Comparison of ENCODE assay signal across 23 mouse cellular contexts in genomic region chr17:73869008-73869685, GRCm38 (mm10).
DNase-seq lines count a peak whose midpoint lies in the region; ATAC-seq and TF ChIP-seq lines count a peak whose summit lies in the region.
"Had no signal": no experiment of that assay in that cellular context is flagged by ENCODE, and none has a peak within 500 bp of the region (broad histone marks: within the 10 kb centered on the region; RNA-seq: fewer than 3 reads in every experiment).

No protein-coding gene starts in this region.

- peak; percentile 20 for DNase-seq in lung, postnatal 25 days (ENCODE audit: low spot score)
- no peak for DNase-seq in lung, postnatal 4 days
- peak; percentile 59 for DNase-seq in CH12.LX (ENCODE audit: extremely low read depth)
- DNase-seq in naive thymus-derived CD4-positive, alpha-beta T cell, adult 2 months (ENCODE audit: low read depth), result peak; percentile 73
- peak; percentile 79 for DNase-seq in thymus, postnatal 25 days
- DNase-seq in urinary bladder, adult 18-20 months (ENCODE audit: low spot score in 2 of 2), result no peak
- no peak for DNase-seq in hindbrain, postnatal 0 days (ENCODE audit: low spot score)
- DNase-seq: adrenal gland, postnatal 14 days; cerebellum, adult 2 months; forebrain, postnatal 0 days; heart, adult 2 months; heart, postnatal 10 days; lung, embryonic 14.5 days; right cerebral cortex, postnatal 4 days had no signal

- H3K27ac ChIP-seq in CH12.LX (ENCODE audit: insufficient read depth, low read depth), result no peak overlapping the region
- H3K27ac ChIP-seq in midbrain, embryonic 13.5 days, result no peak overlapping the region
- H3K27ac ChIP-seq in hindbrain, postnatal 0 days, result no peak overlapping the region
- H3K27ac ChIP-seq: embryonic facial prominence, embryonic 12.5 days; heart, adult 2 months; hindbrain, embryonic 12.5 days; kidney, postnatal 0 days; left cerebral cortex, adult 2 months; limb, embryonic 10.5 days; liver, embryonic 12.5 days; neural tube, embryonic 13.5 days had no signal

- H3K27me3 ChIP-seq in CH12.LX (replicated peaks), result no peaks in the 10 kb centered on the region
- H3K27me3 ChIP-seq in midbrain, embryonic 13.5 days, result no peaks in the 10 kb centered on the region
- H3K27me3 ChIP-seq in hindbrain, postnatal 0 days (ENCODE audit: insufficient read depth, low read length), result no peaks in the 10 kb centered on the region
- H3K27me3 ChIP-seq: embryonic facial prominence, embryonic 12.5 days; hindbrain, embryonic 12.5 days; liver, embryonic 12.5 days; neural tube, embryonic 13.5 days had no signal

- H3K4me2 ChIP-seq in CH12.LX (ENCODE audit: insufficient read depth, low read depth, poor library complexity, severe bottlenecking), result no peak overlapping the region
- no peak overlapping the region for H3K4me2 ChIP-seq in midbrain, embryonic 13.5 days (replicated peaks)
- H3K4me2 ChIP-seq in hindbrain, postnatal 0 days (ENCODE audit: low read depth, low read length), result no peak overlapping the region
- H3K4me2 ChIP-seq: embryonic facial prominence, embryonic 12.5 days; hindbrain, embryonic 12.5 days; liver, embryonic 12.5 days; lung, embryonic 14.5 days; neural tube, embryonic 13.5 days had no signal

- ATAC-seq in midbrain, embryonic 13.5 days, result no peak
- ATAC-seq in hindbrain, postnatal 0 days, result no peak
- ATAC-seq: forebrain, postnatal 0 days; intestine, postnatal 0 days; liver, embryonic 12.5 days had no signal

- H3K4me1 ChIP-seq in CH12.LX (ENCODE audit: control insufficient read depth in 1 of 2, insufficient read depth in 2 of 2), result peaks cover 15 to 44% of the 10 kb centered on the region in 2 experiments
- H3K4me1 ChIP-seq in midbrain, embryonic 13.5 days (replicated peaks), result no peaks in the 10 kb centered on the region
- no peaks in the 10 kb centered on the region for H3K4me1 ChIP-seq in hindbrain, postnatal 0 days (ENCODE audit: insufficient read depth, low read length)
- H3K4me1 ChIP-seq: embryonic facial prominence, embryonic 12.5 days; hindbrain, embryonic 12.5 days; limb, embryonic 10.5 days; liver, embryonic 12.5 days; neural tube, embryonic 13.5 days had no signal

- TF ChIP-seq EP300 in CH12.LX (IDR thresholded peaks at IDR 0.05; ENCODE audit: low read length), result no peak; the same call in 1 of the 2 replicates

- no peak for TF ChIP-seq CTCF in CH12.LX (conservative IDR thresholded peaks at IDR 0.05 in 1 of 2, IDR thresholded peaks at IDR 0.05 in 1 of 2; ENCODE audit: low read depth in 2 of 2, low read length in 2 of 2)
- TF ChIP-seq CTCF in hindbrain, postnatal 0 days (IDR thresholded peaks at IDR 0.05; ENCODE audit: low read depth), result no peak

- dilution Hi-C loops in CH12.LX (cut with MboI; ENCODE audit: extremely low pct_ligation_motif_present, extremely low pct_unique_long_range_greater_than_20kb, low sequenced_read_pairs), result no loop called here

- no peaks in the 10 kb centered on the region for H3K79me2 ChIP-seq in CH12.LX (replicated peaks; ENCODE audit: control insufficient read depth, extremely low read depth, insufficient read depth, poor library complexity, severe bottlenecking)

- in situ Hi-C loops in CH12.LX (cut with MboI; ENCODE audit: low pct_ligation_motif_present, low pct_unique_long_range_greater_than_20kb, low sequenced_read_pairs), result no loop called here

- H3K9me3 ChIP-seq in CH12.LX (replicated peaks; ENCODE audit: low read length), result no peaks in the 10 kb centered on the region
- no peaks in the 10 kb centered on the region for H3K9me3 ChIP-seq in midbrain, embryonic 13.5 days
- H3K9me3 ChIP-seq in hindbrain, postnatal 0 days (ENCODE audit: low read length), result no peaks in the 10 kb centered on the region
- H3K9me3 ChIP-seq: embryonic facial prominence, embryonic 12.5 days; hindbrain, embryonic 12.5 days; limb, embryonic 10.5 days; neural tube, embryonic 13.5 days had no signal

- H3K4me3 ChIP-seq in CH12.LX (replicated peaks in 1 of 3; ENCODE audit: low read depth in 2 of 3, low read length in 2 of 3, poor library complexity in 1 of 3), result no peak overlapping the region
- H3K4me3 ChIP-seq in midbrain, embryonic 13.5 days (replicated peaks), result no peak overlapping the region
- no peak overlapping the region for H3K4me3 ChIP-seq in hindbrain, postnatal 0 days (ENCODE audit: low read length)
- H3K4me3 ChIP-seq: embryonic facial prominence, embryonic 12.5 days; heart, adult 2 months; hindbrain, embryonic 12.5 days; left cerebral cortex, adult 2 months; limb, embryonic 10.5 days; liver, embryonic 12.5 days; neural tube, embryonic 13.5 days had no signal

- H3K9ac ChIP-seq in CH12.LX (ENCODE audit: insufficient read depth, low read depth), result no peak overlapping the region
- H3K9ac ChIP-seq in midbrain, embryonic 13.5 days (replicated peaks), result no peak overlapping the region
- H3K9ac ChIP-seq in hindbrain, postnatal 0 days (replicated peaks; ENCODE audit: low read length), result no peak overlapping the region
- H3K9ac ChIP-seq: embryonic facial prominence, embryonic 12.5 days; forebrain, postnatal 0 days; hindbrain, embryonic 12.5 days; liver, embryonic 12.5 days; lung, embryonic 14.5 days; neural tube, embryonic 13.5 days had no signal

- no peaks in the 10 kb centered on the region for H3K36me3 ChIP-seq in CH12.LX (replicated peaks in 1 of 2; ENCODE audit: control insufficient read depth in 1 of 2, insufficient read depth in 1 of 2, low read length in 1 of 2)
- H3K36me3 ChIP-seq in midbrain, embryonic 13.5 days, result no peaks in the 10 kb centered on the region
- no peaks in the 10 kb centered on the region for H3K36me3 ChIP-seq in hindbrain, postnatal 0 days (ENCODE audit: insufficient read depth, low read length)
- H3K36me3 ChIP-seq: embryonic facial prominence, embryonic 12.5 days; hindbrain, embryonic 12.5 days; limb, embryonic 10.5 days; liver, embryonic 12.5 days; neural tube, embryonic 13.5 days had no signal

- no peak for TF ChIP-seq RAD21 in CH12.LX (IDR thresholded peaks at IDR 0.05; ENCODE audit: low read depth, low read length)

- no peak for TF ChIP-seq POLR2A in CH12.LX (IDR thresholded peaks at IDR 0.05; ENCODE audit: low read depth, low read length)

- 94% methylated on average over 9 of the region's 9 CpGs for WGBS in midbrain, embryonic 13.5 days
- whole genome bisulfite sequencing in hindbrain, postnatal 0 days, result 88% methylated on average over 9 of the region's 9 CpGs

TF ChIP-seq in CH12.LX, 34 proteins besides CTCF, POLR2A, EP300 and RAD21:
- 0 out of 2 replicates have a peak, but pooled peaks have one; percentile 8 for TF ChIP-seq IRF4 (IDR thresholded peaks at IDR 0.05; ENCODE audit: low read depth, low read length)
- no peak for TF ChIP-seq MAFK (IDR thresholded peaks at IDR 0.05; ENCODE audit: insufficient replicate concordance, low read length)
- no peak for TF ChIP-seq BHLHE40 (IDR thresholded peaks at IDR 0.05; ENCODE audit: low read depth, low read length)
- 0 out of 2 replicates have a peak, but pooled peaks have one; percentile 26 for TF ChIP-seq TCF12 (IDR thresholded peaks at IDR 0.05; ENCODE audit: low read depth, low read length)
- peak; percentile 38; the same call in 1 of the 2 replicates for TF ChIP-seq ETS1 (conservative IDR thresholded peaks at IDR 0.05; ENCODE audit: low read depth, low read length)
- TF ChIP-seq USF2 (conservative IDR thresholded peaks at IDR 0.05; ENCODE audit: low read depth, low read length), result 0 out of 2 replicates have a peak, but pooled peaks have one; percentile 9
- TF ChIP-seq MEF2A (IDR thresholded peaks at IDR 0.05; ENCODE audit: borderline replicate concordance, low read depth, low read length), result peak; percentile 39; the same call in 1 of the 2 replicates
- peak; percentile 47 for TF ChIP-seq USF1 (IDR thresholded peaks at IDR 0.05; ENCODE audit: low read depth, low read length)

Comparison
In these comparisons a context has a peak if more than half of its experiments do, and no peak if none do; other contexts are left out.
1. DNase-seq: peak in lung, postnatal 25 days (single experiment), CH12.LX (single experiment), naive thymus-derived CD4-positive, alpha-beta T cell, adult 2 months (single experiment) and thymus, postnatal 25 days (single experiment); none in lung, postnatal 4 days (0 of 2), urinary bladder, adult 18-20 months (0 of 2) and hindbrain, postnatal 0 days (single experiment).